Mouse (Mus musculus): ENCODE results near the gene Mbnl2.

DNA sequence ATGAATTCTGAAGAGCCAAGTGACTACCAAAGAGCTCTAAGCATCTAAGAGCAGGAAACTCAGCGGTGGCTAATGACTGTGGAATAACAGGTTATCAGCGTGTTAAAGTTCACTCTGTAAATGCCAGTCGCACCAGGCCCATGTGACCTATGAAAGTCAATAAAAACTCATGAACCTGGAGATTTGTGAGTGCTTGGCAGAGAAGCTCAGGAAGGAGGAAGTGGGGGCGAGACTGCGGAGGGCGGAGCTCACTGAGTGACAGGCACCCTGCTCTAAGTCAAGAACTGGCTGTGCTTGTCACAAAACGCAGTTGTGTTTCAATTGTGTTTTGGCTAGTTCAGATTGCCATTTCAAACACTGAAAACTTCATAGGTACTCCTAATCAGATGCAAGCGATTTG is 131.4 kb downstream of the Mbnl2 start:
- TF ChIP-seq CTCF (IDR thresholded peaks at IDR 0.05; ENCODE audit: low read depth, low read length) = no peak
- no peak for TF ChIP-seq POLR2A (IDR thresholded peaks at IDR 0.05; ENCODE audit: borderline replicate concordance, low read depth, low read length)
